Mouse (Mus musculus): ENCODE data around the gene Zfp184. TPM values are rescaled to one million over a fixed set of nuclear protein-coding genes. Genes with fewer than 3 reads are reported as not detected.

The Zfp184 gene
- total RNA-seq, 4 experiments from 2014 or later: 0.46 to 1.0 (median 0.83) TPM

DNA sequence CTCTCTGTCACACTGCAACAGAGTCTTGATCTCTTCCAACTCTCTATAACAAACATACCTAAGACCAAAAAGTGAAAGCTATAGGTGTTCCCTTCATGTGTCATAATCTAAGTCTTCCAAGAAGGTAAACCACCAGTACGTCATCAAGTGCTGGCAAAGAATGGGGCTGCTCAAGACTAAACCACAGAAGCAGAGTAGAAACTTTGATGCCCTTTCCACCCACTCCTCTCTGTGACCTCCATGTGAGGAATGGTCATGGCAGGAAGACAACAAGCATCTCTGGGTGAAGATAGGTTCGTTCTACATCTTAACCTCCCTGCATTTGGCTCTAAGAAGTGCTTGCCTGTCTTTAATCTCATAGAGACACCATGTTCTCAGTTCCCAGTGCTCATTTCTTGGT is 39.6 kb downstream of the Zfp184 start:
- no peak for DNase-seq (ENCODE audit: low spot score)

DNA sequence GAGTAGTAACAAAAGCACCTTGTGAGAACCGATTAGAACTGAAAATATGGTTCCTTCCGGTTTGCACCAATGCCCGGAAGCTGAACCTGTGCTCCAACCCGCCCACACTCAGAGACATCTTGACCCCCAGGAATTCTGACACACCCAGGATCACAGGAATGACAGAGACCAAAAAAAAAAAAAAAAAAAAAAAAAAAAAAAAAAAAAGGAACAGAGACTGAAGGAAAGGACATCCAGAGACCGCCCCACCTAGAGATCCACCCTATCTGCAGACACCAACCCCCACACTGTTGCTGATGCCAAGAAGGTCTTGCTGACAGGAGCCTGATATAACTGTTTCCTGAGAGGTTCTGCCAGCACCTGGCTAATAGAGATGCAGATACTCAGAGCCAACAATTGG is 47.7 kb downstream of the Zfp184 start:
- DNase-seq (ENCODE audit: low spot score): no peak

DNA sequence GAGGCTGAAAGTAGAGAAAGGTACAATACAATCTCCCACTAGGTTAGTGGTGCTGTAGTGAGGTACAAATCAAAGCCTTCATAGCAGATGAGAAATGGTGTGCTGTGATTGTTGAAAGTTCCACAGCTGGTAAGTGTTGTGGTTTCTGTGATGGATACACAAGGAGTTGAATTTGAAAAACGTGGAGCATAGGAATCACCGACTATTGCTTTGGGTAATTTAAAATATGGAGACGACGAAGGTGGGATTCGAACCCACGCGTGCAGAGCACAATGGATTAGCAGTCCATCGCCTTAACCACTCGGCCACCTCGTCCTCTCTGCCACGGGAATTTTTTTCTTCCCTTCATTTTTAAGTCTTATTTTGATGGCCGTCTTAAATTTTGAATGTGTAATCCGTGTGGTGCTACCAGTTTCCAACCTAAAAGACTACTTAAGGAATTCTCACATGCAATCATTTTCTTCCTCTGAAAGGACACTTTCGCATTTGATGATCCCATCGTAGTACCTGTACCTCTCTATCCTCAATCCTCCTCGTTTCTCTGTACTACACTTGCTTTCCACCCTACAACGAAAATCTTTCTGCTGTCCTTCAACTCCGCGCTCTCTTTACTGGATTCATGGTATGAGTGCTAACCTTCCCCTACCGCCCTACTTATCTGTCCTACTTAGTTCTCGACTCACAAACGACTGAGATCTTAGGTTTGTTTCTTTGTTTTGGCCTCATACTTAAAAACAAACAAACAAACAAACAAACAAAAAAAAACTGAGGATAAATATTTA is 49.3 kb downstream of the Zfp184 start:
- peak; percentile 44 for DNase-seq (ENCODE audit: low spot score)

GRCm38 (mm10) chr13:21994896-21995295 is 50.0 kb downstream of the Zfp184 start:
- no peak for DNase-seq (ENCODE audit: low spot score)

DNA sequence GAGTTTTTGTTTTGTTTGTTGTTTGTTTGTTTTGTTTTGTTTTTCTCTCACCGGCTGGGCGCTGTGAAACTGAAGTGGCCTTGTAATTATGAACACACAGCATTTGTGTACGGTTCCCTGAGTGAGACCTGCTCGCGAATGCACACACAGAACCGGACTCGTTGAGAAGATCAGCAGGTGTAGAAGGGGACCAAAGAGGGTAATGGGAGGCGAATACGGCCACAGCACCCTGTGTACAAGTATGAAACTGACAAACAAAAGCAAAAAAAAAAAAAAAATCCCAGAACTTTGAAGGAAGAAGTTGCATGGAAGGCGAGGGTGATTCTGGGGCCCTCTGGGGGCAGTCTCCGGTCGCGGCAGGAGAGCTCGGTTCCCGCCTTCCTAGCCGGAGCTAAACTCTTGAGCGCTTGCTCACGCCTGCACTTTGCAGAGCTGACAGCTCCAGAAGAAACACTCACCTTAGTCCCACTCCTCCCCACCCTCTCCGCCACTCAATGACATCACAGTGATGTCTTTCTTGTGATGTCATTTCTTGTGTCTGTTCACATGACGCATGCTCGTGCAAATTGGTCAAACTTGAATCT is 50.5 kb downstream of the Zfp184 start:
- DNase-seq (ENCODE audit: low spot score): no peak

GRCm38 (mm10) chr13:21996101-21996839 is 51.4 kb downstream of the Zfp184 start:
- DNase-seq (ENCODE audit: low spot score): no peak

GRCm38 (mm10) chr13:21996840-21997185 is 51.9 kb downstream of the Zfp184 start:
- DNase-seq (ENCODE audit: low spot score): no peak

- no peak for DNase-seq (ENCODE audit: low spot score)
Measured at GRCm38 (mm10) chr13:21997201-21997820, 52.4 kb downstream of the Zfp184 start.

- no peak for DNase-seq (ENCODE audit: low spot score)
Measured at GRCm38 (mm10) chr13:21997821-21998220, 52.9 kb downstream of the Zfp184 start.

- no peak for DNase-seq (ENCODE audit: low spot score)
Measured at GRCm38 (mm10) chr13:21998412-21998811, 53.5 kb downstream of the Zfp184 start.

DNA sequence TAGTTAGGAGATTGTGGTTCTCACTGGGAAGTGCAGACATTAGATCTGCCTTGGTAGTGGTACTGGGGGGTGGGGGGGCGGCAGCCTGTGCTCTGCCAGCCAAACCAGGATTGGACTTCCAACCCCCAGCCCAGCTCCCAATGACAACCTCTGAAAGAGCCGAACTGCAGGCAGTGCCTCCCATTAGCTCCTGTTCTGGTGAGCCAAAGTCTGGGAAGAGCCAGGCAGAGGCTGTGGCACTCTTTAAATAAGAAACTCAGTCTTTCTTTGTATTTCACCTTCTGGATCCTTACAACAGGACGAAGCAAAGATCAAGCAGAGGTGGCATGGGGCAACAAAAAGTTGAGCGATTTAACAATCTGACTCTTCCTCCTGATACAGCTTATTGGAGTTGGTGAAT is 54.3 kb downstream of the Zfp184 start:
- DNase-seq (ENCODE audit: low spot score): no peak

- DNase-seq (ENCODE audit: low spot score): no peak
Measured at GRCm38 (mm10) chr13:22001346-22001745, 56.5 kb downstream of the Zfp184 start.

DNA sequence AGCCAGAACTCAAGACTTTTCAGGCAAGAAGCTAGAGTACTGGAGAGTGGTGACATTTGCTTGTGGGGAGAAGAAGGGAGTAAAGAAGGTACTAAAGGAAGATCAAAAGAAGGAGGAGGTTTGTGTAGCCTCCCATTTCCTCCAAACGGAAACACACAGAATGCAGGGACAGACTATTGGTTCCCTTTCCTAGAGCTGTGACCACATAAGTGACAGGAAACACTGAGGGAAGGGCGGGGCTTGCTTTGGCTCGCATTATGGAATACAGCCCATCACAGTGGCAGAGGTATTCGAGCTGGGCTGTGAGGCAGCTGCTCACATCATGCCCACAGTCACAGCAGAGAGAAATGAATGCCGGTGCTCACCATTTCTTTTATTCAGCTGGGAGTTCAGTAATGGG is 56.9 kb downstream of the Zfp184 start:
- no peak for DNase-seq (ENCODE audit: low spot score)

- no peak for DNase-seq (ENCODE audit: low spot score)
Measured at GRCm38 (mm10) chr13:22005605-22006333, 60.9 kb downstream of the Zfp184 start.

DNA sequence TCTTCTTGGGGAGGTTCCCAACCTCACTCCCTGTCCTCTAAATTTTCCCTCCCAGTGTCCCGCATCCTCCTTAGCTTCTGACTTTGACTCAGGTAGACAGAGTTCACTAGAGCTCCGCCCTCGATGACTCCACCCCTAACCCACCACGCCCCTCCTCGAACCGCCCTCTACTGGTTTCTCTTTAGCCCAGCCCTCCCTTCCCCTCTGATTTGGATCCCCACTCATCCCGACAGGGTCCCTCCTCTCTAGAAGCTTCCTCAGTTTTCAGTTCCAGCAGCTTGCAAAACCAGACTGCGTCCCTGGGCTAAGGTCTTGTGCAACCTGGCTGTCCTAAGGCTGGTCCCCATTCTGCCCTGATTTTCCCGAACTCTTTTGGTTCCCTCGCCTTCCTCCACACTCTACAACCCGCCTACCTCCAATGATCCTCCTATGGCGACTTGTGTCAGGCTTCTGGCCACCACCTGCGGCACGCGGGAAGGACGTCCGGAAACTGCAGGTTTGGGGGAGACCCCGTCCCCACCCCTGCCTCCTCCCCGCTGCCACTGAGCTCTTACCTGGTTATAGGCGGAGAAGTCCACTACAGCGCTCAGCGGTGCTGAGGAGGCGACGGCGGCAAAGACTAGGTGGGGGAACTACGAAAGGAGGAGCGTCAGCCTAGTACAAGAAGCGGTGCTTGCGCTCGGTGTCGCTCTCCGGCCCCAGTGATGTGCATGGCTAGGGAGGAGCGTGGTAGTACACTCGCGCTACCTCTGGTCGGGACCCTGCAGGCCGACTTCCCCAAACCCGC is 61.6 kb downstream of the Zfp184 start:
- DNase-seq (ENCODE audit: low spot score): no peak

GRCm38 (mm10) chr13:22007121-22007510 is 62.2 kb downstream of the Zfp184 start:
- no peak for DNase-seq (ENCODE audit: low spot score)

- no peak for DNase-seq (ENCODE audit: low spot score)
Measured at GRCm38 (mm10) chr13:22007872-22008271, 63.0 kb downstream of the Zfp184 start.

- DNase-seq (ENCODE audit: low spot score): no peak
Measured at GRCm38 (mm10) chr13:22008707-22009106, 63.8 kb downstream of the Zfp184 start.

DNA sequence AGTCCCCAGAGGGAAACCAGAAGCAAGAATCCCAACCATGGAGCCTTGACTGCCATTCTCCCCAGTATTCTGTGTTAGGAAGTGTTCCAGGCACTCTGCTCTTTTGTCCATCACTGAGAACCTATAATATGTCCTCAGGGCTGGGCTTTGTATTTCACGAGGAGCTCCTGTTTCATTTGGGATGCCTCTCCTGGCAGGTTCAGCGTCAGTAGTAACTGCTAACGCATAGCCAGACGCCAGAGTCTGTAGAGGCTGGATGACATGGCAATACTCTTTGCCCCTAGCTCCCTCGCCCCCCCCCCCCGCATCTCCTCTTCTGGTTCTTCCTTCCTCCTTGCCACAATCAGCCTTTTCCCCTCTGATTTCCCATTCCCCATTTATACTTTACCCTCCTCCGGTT is 64.7 kb downstream of the Zfp184 start, which contains the start of gene Prss16:
Gene Prss16 (minus strand): TSS at position 101 of the 400 bp plus-strand sequence.
- no peak for DNase-seq (ENCODE audit: low spot score)
